Mouse (Mus musculus) erythroblast, embryonic 14.5 days (primary cell): ENCODE measurements around the gene Plagl1. TPM values are rescaled to one million over a fixed set of nuclear protein-coding genes. Genes with fewer than 3 reads are reported as not detected.

ENCODE experiments used
- H3K27me3 ChIP-seq: 2 replicates; pipeline ENCODE4 v1.6.1; 2012; ENCODE audit warnings: inconsistent platforms; ENCODE audit not compliant: control insufficient read depth
- H3K36me3 ChIP-seq: 2 replicates; pipeline ENCODE4 v1.6.1; 2012; ENCODE audit warnings: mild to moderate bottlenecking, inconsistent platforms; ENCODE audit not compliant: control insufficient read depth
- H3K4me1 ChIP-seq: 2 replicates; pipeline ENCODE4 v1.6.1; 2012; ENCODE audit warnings: inconsistent platforms; ENCODE audit not compliant: control insufficient read depth
- H3K4me3 ChIP-seq: replicated peaks from 2 replicates; pipeline ENCODE3; 2012; ENCODE audit warnings: moderate library complexity, mild to moderate bottlenecking, inconsistent platforms
- H3K9me3 ChIP-seq: 2 replicates; pipeline ENCODE4 v1.6.1; 2012; ENCODE audit warnings: low read length, inconsistent platforms, mixed read lengths; ENCODE audit not compliant: control insufficient read depth
- GATA1 ChIP-seq: IDR thresholded peaks from 2 replicates; pipeline ENCODE4 v1.6.1; 2012; ENCODE audit warnings: low read length, inconsistent platforms, mixed read lengths
- TAL1 ChIP-seq: IDR thresholded peaks from 3 replicates; pipeline ENCODE4 v1.6.1; 2012; ENCODE audit warnings: low read length, inconsistent platforms, mixed read lengths
- polyA plus RNA-seq: library from polyadenylated mRNA; stranded (reverse); fragments of >175 nt; gene quantifications from 2 replicates; pipeline ENCODE4 v1.2.3, GENCODE M21; 2012

The Plagl1 gene
- polyA plus RNA-seq, 1 experiment = 0.02 TPM

DNA sequence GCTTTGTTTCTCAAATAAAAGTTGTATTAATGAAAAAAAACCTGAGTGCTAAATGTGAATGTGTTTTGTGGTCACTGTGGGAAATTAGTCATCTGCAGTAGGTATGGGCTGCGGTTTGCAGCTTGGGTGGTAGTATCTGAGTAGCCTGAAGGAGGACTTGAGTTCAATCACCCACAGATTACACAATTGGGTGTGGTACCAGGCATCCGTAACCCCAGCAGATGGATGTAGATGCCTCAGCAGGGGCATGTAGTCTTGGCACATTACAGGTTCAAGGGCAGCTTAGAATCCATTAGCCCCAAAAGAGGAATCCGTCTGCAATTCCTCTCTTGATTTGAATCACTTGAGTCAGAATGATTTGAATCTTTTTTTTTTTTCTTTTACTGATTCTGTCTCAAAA is 25.0 kb upstream of the Plagl1 start:
- TF ChIP-seq GATA1 = no peak
- no peak for TF ChIP-seq TAL1
- no peaks in the 10 kb centered on the region for H3K9me3 ChIP-seq

DNA sequence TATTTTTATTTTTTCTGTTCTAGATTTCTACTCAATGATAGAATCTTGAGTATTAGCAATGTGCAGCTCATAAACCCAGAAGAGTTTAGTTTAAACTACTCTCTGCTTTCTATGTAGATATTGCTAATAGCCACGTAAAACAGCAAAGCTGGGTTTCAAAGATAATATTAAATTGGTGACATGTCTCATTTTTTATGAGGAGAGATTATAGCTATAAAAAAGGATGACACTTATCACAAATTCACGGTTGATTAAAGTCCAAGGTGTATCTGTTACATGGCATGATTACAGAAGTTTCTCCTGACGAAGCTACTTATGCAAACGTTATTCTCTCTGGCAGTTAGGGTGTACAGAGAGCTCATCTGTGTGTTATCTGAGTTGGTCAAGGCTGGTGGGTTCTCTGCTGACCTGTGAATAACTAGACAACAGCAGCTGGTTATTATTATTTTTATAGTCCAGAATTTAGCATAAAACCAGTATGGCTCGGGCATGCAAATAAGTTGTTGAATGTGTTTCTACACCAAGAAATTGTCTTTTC is 20.6 kb upstream of the Plagl1 start:
- no peak overlapping the region for H3K4me3 ChIP-seq

More for the DNA sequence above, 25.0 kb upstream of the Plagl1 start:
- Histone ChIP-seq H3K27me3 (no peaks in the 10 kb centered on the region), H3K4me1 (no peaks in the 10 kb centered on the region), H3K4me3 (no peak overlapping the region), H3K36me3 (no peaks in the 10 kb centered on the region)

DNA sequence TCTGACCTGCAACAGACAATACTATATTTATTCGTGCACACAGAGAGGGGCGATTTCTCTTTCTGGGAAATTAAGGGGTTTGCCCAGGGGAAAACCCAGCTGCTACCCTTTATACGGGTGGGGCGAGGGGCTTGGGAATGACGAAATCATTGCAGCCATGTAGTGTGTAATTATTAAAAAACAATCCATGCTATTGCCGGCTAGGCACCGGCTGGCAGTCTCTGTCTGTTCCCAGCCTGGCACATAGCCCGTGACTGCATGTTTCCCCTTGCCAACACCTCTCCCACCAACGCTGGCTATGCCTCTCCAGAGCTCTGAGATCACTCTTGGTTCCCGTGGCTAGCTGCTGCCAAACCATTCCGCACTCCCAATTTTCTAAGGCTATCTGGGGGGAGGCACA is 15.6 kb upstream of the Plagl1 start:
- no peak for TF ChIP-seq GATA1
- TF ChIP-seq TAL1 = no peak
- Histone ChIP-seq H3K27me3 (no peaks in the 10 kb centered on the region), H3K4me3 (no peak overlapping the region), H3K4me1 (no peaks in the 10 kb centered on the region), H3K36me3 (no peaks in the 10 kb centered on the region), H3K9me3 (no peaks in the 10 kb centered on the region)

More for the DNA sequence above, 20.6 kb upstream of the Plagl1 start:
- H3K9me3 ChIP-seq = no peaks in the 10 kb centered on the region
- H3K36me3 ChIP-seq = no peaks in the 10 kb centered on the region
- H3K4me1 ChIP-seq = no peaks in the 10 kb centered on the region
- no peaks in the 10 kb centered on the region for H3K27me3 ChIP-seq
- no peak for TF ChIP-seq GATA1
- TF ChIP-seq TAL1 = no peak

DNA sequence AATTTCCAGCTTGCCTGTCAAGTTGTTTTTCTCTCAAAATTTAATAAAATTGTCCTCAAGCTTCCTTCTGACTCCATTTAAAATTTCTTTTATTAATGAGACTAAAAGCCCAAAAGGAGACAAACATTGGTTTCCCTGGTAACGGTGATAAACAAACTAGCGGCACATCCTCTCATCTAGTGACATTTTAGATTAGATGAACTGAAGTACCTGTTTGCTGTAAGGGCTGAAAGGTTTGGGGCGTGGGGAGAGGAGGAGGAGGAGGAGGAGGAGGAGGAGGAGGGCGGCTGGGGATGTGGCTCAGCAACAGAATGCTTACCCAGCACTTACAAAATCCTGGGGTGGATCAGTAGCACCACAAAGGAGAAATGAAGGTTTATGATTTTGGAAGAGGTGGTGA is 12.5 kb upstream of the Plagl1 start:
- no peaks in the 10 kb centered on the region for H3K27me3 ChIP-seq
- no peaks in the 10 kb centered on the region for H3K4me1 ChIP-seq
- no peak overlapping the region for H3K4me3 ChIP-seq
- TF ChIP-seq GATA1 (no peak), TAL1 (no peak)
- no peaks in the 10 kb centered on the region for H3K9me3 ChIP-seq
- H3K36me3 ChIP-seq = no peaks in the 10 kb centered on the region

DNA sequence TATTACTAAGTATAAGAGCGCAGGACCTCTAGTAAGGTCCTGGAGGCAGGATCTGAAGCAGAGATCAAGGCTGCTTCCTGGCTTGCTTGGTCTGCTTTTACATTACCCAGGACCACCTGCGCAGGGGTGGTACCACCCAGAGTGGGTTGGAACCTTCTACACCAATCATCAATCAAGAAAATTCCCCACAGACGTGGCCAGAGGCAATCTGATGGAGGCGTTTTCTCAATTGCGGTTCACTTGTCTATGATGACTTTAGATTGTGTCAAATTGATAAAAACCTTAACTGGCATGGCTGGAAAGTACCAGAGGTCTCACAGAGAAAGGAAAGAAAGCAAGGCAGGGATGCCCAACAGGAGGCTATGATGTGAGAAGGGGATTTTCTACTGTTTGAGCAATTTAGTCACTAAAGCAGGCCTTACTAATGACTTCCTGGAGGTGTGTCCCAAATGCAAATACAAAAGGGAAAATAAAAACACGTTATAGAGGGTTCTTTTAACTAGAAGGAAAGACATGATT is 3.4 kb upstream of the Plagl1 start:
- no peak for TF ChIP-seq TAL1
- no peak for TF ChIP-seq GATA1
- Histone ChIP-seq H3K4me1 (no peaks in the 10 kb centered on the region), H3K36me3 (no peaks in the 10 kb centered on the region), H3K27me3 (peaks cover 6% of the 10 kb centered on the region), H3K9me3 (no peaks in the 10 kb centered on the region), H3K4me3 (no peak overlapping the region)

DNA sequence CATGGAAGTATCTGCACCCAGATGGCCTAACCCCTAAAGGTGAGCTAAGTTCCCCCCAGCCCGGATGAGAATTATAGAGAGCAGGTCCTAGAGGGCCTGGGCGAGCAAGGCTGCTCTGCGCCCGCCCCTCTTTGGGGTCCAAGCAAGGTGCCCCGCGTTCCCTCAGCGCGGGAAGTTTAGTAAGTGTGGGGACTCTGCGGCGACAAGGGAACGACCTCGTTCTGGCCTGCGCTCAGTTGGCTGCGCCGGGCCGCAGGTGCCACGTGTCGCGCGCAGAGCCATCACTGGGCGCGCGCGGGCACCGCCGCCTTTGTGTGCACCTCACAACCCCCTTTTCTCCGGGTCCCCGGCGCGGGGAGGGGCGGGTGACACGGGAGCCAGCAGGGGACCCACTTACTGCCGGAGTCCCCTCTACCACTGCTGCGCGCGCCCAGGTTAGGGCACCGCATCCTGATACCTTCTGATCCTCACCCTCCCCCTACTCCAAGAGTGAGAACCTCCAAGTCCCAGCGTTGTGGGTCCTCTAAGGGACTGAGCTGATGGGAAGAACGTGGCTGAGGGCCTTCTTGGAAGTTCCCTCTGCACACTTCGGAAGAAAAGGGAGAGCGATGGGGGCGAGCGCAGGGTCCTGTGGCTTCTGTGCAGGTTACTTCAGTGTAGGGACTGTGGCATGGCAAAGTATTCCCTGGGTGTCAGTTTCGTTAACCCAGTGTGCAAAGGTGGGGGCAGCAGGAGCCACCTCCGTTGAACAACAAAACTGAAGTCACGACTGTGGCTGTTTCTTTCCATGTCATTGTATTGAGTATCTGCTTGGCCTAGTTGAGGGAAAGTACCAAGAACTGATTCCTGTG is 742 bp downstream of the Plagl1 start:
- peaks cover 6% of the 10 kb centered on the region for H3K27me3 ChIP-seq
- H3K4me3 ChIP-seq = no peak overlapping the region
- no peaks in the 10 kb centered on the region for H3K36me3 ChIP-seq
- no peaks in the 10 kb centered on the region for H3K9me3 ChIP-seq
- H3K4me1 ChIP-seq = no peaks in the 10 kb centered on the region
- TF ChIP-seq TAL1 (no peak), GATA1 (no peak)

DNA sequence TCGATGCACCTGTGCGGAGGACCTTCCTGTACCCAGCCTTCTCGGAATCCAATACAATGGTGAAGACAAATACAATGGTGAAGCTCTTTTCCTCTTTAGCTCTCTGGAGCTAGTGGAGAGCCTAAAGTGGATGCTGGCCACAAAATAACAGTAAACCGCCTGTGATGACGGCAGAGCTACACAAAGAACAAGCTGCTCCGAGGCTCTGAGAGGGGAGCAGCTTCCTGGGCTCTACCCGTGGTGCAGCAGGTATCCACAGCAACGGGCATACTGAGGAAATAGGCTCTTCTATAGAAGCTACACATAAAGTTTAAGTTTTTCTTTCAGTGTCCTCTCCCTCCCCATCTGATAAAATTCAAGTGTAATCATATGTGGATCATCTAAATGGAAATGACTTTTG is 2.1 kb downstream of the Plagl1 start:
- Histone ChIP-seq H3K4me3 (no peak overlapping the region), H3K9me3 (no peaks in the 10 kb centered on the region), H3K27me3 (peaks cover 6% of the 10 kb centered on the region), H3K4me1 (no peaks in the 10 kb centered on the region), H3K36me3 (no peaks in the 10 kb centered on the region)
- TF ChIP-seq TAL1 (no peak), GATA1 (no peak)

DNA sequence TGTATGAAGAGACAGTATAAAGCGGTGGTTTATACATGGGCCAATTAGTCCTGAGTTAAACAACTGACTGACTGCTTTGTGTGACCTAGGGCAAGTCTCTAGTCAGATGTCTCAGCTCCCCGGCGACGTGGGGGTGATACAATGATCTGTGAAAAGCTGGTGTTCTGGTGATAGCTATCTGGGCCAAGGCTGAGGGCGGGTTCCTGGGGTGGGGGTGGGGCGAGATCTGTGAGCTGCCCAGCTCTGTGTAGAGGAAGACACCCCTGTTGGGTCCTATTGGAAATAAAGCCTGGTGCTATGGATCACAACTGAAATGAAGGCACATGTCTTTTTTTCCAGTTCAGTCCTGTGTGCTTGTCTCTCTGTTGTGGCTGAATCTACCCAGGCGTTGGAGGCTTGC is 3.2 kb downstream of the Plagl1 start:
- TF ChIP-seq GATA1 = no peak
- TF ChIP-seq TAL1 = no peak
- H3K4me3 ChIP-seq = no peak overlapping the region
- H3K9me3 ChIP-seq = no peaks in the 10 kb centered on the region
- peaks cover 6% of the 10 kb centered on the region for H3K27me3 ChIP-seq
- H3K36me3 ChIP-seq = no peaks in the 10 kb centered on the region
- no peaks in the 10 kb centered on the region for H3K4me1 ChIP-seq

DNA sequence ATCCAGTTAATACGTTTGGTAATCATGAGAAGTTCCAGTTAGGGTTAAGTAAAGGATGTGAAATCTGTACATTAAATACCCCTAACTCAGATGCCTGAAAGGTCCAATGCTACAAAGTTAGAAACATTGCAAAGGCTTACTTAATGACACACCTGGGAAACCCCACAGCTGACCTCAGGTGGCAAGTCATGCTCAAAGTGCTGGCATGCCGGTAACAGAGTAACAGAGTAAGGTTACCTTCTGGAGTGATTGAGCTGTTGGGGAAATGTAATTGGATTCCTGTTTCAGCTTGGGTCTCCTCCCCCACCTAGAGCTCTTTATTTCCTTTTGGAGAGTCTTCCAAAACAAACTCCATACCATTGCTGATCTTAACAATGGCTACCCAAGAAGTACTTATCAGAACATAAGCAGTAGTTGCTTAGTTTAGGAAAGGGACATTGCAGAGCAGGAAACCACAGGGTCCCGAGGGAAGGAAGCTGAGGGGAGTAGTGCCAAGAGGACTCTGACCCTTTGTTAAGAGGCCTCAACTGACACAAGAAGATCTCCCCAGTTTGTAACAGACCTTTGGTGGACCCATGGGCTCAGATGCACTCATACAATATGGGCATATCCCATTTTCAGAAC is 4.9 kb downstream of the Plagl1 start:
- Histone ChIP-seq H3K9me3 (no peaks in the 10 kb centered on the region), H3K4me1 (no peaks in the 10 kb centered on the region), H3K36me3 (no peaks in the 10 kb centered on the region), H3K27me3 (peaks cover 6% of the 10 kb centered on the region), H3K4me3 (no peak overlapping the region)
- TF ChIP-seq GATA1 (no peak), TAL1 (no peak)
